Mouse (Mus musculus) retina, adult 2 months (tissue): Measurements from ENCODE around the gene Olfr1383.
"Not testable (repeated sequence)": the region's sequence is repeated elsewhere in the genome, so short reads cannot be mapped to it uniquely, and the experiment has no call there.

ENCODE experiments used
- DNase-seq: peaks from one replicate; pipeline ENCODE4 v3.0.0-alpha.2; 2012; ENCODE audit warnings: low read depth, low spot score

Olfr1383 gene

DNA sequence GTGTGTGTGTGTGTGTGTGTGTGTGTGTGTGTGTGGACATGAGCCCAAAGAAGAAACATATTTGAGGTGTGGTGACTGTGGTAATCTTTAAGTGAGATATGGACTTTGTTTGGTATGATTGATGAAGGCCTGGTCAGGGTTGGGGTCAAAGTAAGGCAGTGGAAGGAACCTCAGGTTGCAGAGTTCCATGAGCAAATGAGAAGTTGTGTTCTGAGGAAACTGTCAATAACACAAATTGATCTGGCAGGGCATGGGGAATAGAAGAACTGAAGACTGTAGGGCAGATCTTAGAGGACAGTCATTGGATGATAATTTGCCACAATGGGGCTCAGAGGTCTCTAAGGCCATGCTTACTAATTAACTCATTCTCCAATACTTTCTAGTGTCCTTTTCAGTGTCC, at the start of gene Olfr1383:
Gene Olfr1383, plus strand, starts transcription at position 301 of the 400 bp plus-strand sequence.
- no peak for DNase-seq

DNA sequence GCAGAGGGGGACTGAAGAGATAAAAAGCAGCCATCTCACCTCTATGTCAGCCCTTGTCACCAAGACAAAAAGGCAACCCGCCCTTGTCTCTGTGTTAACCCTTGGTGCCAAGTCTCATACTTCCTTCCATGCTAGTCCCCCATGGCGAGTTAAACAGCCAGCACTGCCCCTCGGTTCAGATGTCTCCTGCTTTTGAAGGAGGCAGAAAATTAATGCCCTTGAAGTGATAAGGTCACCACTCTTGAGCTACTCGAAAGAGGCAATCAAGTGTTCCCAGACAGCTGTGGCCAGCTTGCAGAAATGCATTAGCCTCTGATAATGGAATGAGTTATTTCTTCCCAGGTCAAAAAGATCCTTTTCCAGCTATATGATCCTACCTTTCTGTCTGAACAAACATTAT, 33.5 kb upstream of the Olfr1383 start:
- no peak for DNase-seq

DNA sequence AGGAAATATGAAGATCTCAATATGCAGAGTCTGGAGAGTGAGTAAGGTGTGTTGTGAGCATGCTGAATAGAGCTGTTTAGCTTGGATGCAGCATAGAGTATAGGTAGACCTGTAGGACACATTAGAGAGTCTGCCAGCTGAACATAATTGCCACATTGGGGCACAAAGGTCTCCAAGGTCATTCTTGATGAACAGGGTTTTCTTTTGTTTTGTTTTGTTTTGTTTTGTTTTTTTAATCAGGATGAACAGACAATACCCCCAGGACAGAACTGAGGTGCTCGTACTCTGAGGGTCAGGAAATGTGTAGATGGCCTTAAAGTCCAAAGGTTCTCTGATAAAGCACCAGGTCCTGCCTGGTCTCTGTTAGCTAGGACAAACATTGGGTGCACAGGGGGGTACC, 30.7 kb upstream of the Olfr1383 start, which contains the start of gene Olfr1385:
Gene Olfr1385, plus strand, starts transcription at position 301 of the 400 bp plus-strand sequence.
- not testable (repeated sequence) for DNase-seq

DNA sequence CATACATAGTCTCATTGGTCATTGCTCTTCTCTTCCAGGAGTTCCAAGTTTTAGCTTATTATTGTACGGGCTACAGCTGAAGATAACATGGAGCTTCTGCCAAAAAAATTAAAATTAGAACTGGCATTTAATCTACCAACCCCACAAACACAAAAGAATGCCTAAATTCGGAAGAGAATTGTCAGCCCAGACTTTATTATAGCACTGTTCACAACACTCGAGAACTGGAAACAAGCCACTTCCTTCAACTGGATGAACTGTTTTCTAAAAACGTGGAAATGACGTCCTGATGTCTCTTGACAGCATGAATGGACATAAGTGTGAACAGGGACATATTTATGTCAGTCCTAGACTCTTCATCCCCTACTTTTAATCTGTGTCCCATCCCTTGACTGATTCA, 1.4 kb upstream of the Olfr1383 start:
- no peak for DNase-seq

DNA sequence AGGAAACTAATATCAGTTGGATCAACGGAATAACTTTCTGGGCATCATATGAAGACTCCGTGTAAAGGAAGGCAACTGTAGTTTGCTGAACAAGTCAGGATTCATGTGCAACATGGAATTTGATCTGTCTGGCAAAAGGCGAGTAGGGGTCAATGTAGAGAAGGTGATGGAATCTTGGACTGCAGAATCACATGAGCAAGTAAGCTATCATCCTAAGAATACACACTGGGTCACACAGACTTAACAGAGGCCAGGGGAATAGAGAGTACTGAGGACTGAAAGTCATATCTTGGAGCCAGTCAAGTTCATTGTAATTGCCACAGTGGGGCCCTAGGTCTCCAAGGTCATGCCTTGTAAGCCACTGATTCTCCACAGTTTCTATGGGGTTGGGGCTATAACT, 8.5 kb downstream of the Olfr1383 start, which contains the start of gene Olfr1382:
Gene Olfr1382, plus strand, starts transcription at position 301 of the 400 bp plus-strand sequence.
- no peak for DNase-seq

DNA sequence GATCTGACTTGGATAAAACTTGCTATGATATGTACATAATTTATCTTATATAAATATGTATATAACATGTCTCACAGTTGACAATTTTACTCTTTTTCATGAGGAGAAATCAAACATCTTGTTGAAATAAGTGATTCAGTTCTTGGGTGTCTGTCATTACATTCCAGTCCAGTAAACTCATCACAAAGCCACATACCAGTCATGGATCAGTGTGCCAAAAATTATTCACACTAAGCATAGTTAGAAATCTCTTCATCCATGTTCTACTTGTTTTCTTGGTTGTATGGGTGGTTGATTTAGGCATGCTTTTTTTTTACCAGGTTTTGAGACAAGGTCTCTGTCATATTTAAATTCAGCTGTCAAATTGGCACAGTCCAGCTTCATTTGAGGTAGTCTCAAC, 13.3 kb downstream of the Olfr1383 start:
- no peak for DNase-seq

DNA sequence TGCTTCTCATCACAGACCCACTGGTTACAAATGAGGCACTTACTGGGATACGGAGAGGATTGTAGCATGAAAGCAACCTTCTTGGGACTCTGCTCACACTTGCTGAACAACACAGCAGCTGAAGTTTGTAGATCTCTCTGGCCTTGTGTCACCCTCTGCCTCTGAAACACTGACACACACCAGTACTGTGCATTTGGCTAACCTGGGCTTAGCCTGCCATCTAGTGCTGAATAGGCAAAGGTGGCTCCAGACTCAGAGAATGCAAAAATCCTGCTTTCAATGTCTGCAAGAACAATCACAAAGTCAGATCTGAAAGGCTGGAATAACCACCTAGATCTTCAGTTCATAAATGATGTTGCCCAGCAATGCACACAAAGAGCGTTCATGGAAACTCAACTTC, 17.2 kb downstream of the Olfr1383 start:
- DNase-seq: not testable (repeated sequence)

DNA sequence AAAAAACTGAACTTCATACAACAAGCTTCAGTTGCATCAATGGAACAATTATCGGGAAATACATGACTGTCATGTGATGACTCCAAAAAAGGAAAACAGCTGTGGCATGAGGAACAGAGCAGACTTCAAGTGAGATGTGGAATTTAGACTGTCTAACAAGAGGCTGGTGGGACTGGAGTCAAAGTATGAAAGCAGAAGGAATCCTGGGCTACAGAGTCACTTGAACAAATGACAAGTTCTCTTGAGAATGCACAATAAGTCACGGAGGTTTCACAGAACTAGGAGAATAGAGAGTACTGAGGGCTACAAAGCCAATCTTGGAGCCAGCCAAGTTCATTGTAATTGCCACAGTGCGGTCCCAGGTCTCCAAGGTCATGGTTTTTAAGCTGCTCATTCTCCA, 23.7 kb downstream of the Olfr1383 start, which contains the start of gene Olfr1381:
Gene Olfr1381, plus strand, starts transcription at position 301 of the 400 bp plus-strand sequence.
- not testable (repeated sequence) for DNase-seq

DNA sequence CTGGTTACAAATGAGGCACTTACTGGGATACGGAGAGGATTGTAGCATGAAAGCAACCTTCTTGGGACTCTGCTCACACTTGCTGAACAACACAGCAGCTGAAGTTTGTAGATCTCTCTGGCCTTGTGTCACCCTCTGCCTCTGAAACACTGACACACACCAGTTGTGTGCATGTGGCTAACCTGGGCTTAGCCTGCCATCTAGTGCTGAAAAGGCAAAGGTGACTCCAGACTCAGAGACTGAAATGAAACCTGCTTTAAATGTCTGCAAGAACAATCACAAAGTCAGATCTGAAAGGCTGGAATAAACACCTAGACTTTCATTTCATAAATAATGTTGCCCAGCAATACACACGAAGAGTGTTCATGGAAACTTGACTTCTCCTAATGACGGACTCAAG, 34.6 kb downstream of the Olfr1383 start:
- not testable (repeated sequence) for DNase-seq

DNA sequence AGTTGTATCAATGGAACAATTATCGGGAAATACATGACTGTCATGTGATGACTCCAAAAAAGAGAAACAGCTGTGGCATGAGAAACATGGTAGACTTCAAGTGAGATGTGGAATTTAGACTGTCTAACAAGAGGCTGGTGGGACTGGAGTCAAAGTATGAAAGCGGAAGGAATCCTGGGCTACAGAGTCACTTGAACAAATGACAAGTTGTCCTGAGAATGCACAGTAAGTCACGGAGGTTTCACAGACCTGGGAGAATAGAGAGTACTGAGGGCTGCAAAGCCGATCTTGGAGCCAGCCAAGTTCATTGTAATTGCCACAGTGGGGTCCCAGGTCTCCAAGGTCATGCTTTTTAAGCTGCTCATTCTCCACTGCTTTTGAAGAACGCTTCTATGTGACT, 37.1 kb downstream of the Olfr1383 start, which contains the start of gene Olfr1380:
Gene Olfr1380, plus strand, starts transcription at position 301 of the 400 bp plus-strand sequence.
- not testable (repeated sequence) for DNase-seq

DNA sequence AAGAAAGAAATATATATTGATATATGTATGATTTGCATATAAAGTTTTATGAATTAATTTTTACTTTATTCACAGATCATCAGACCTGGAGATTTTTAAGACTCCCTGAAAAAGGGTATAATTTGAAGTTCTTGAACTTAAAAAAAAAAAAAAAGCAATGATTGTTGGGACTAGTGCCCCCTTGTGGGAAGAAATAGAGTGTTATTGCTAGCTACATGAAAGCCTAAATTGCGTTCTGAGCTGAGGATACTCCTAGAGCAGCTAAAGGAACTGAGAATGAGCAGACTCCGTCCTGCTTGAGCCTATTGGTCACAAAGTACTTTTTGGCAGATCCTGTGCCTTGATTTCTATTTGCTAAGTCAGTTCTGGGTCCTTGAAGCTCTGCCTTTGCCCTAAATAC, 55.6 kb downstream of the Olfr1383 start:
- DNase-seq: not testable (repeated sequence)
